Mouse (Mus musculus) heart, postnatal 14 days (tissue): Measurements from ENCODE around the gene Cdk11b. TPM values are rescaled to one million over a fixed set of nuclear protein-coding genes. Genes with fewer than 3 reads are reported as not detected.

Source experiments
- DNase-seq, 2 experiments: peaks; one replicate each; pipeline ENCODE4 v3.0.0; 2021 to 2022
- intact Hi-C: fragments of 180-260 bp; cut with DNase I; formaldehyde crosslinking; loops from one replicate; pipeline ENCODE4 v1.15.1; 2025
- long read RNA-seq, 2 experiments: library from polyadenylated mRNA; stranded (forward); transcript quantifications; one replicate each; pipeline ENCODE4 v2.0.0; 2021
- total RNA-seq, 2 experiments: library from RNA; stranded (reverse); gene quantifications; 2 replicates each; pipeline ENCODE4 v1.2.3; 2021

The Cdk11b gene
- 10 to 100 TPM; 25.8 to 28.9 TPM for total RNA-seq
- long read RNA-seq, experiment 1, transcript Cdk11b-201 (20 exons, 2,595 nt), result major isoform, 24 of 57 reads
- long read RNA-seq, experiment 1, partial matches to known transcripts, result 7 of 57 reads
- long read RNA-seq, experiment 1, other reads (novel, unspliced or antisense), result 22 of 57 reads
- long read RNA-seq, experiment 2, transcript Cdk11b-201 (20 exons, 2,595 nt), result major isoform, 18 of 50 reads
- long read RNA-seq, experiment 2, partial matches to known transcripts, result 8 of 50 reads
- long read RNA-seq, experiment 2, other reads (novel, unspliced or antisense), result 20 of 50 reads

DNA sequence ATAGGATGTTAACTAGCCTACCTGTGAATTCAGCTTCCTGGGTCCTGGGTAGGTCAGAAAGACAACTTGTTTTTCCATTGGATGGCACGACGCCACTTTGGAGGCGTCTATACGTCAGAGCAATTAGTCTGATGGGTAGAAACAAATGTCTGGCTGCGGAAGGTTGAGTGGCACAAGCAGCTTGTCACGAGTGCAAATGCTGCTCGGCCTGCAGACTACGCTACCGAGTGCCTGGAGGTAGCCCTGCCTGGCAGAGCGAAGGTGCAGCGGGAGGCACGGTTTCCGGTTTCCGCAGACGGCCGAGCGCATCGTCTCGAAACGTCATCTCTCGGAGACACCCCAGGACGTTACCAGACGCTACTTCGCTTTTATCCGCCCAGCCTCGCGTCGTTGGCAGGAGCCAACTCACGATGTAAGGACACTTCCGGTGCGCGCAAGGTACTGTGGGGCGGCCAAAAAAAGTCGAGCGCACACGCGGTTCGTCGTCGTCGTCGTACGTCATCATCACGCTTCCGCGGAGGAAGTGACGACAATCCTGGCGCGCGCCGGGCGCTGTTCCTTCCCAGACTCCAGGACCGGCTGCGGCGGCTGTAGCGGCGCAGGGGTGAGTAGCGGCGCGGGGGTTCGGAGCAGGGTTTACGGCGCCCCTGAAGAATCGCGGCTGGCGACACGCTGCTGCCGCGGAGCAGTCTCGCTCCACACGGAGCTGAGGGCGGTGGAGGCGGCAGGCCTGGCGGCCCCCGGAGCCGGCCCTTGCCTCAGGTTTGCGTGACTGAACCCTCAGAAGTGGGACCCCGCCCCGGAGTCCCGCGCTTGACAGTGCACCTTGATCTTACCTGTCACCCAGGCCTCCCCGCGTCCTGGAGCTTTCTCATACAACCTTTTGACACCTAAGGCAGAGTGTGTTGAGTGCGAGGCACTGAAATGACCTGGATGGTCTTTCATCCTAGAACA, at the start of gene Cdk11b:
Cdk11b (plus strand) TSS at position 517 of the 954 bp plus-strand sequence.
- intact Hi-C loops, result loop anchor here (5.0 kb wide), 1 partner anchor 43 kb away; the partner anchor contains the start of gene Mib2
- DNase-seq, result peak; percentile 94 to 97

- intact Hi-C loops, result no loop called here
These were observed 49.7 kb upstream of the Cdk11b start for GRCm38 (mm10) chr4:155574931-155575330.

GRCm38 (mm10) chr4:155575521-155575920, 49.1 kb upstream of the Cdk11b start:
- DNase-seq, result no peak
- intact Hi-C loops, result no loop called here

More at GRCm38 (mm10) chr4:155574931-155575330, 49.7 kb upstream of the Cdk11b start:
- DNase-seq, result no peak

DNA sequence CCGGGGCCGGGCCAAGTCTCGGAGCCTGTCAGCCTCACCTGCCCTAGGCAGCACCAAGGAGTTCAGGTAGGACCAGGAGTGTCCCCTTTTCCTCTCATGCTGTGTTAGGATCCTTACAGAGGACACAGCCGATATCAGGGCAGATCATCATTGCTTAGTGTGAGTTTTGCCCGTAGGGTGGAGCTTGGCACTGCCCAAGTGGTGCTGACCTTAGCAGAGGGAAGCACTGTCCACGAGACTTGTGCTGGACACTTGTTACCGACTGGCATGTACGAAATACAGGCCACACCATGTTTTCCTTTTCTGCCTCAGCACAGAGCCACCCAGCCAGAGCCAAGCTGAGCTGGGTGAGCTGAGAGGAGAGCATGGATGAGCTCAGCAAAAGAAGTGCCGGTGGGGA, 47.5 kb upstream of the Cdk11b start:
- intact Hi-C loops, result no loop called here
- DNase-seq, result no peak

GRCm38 (mm10) chr4:155577741-155578140, 46.9 kb upstream of the Cdk11b start:
- intact Hi-C loops, result no loop called here
- DNase-seq, result no peak

GRCm38 (mm10) chr4:155578336-155579125, 46.1 kb upstream of the Cdk11b start:
- intact Hi-C loops, result no loop called here
- peak; percentile 65 to 66 for DNase-seq

DNA sequence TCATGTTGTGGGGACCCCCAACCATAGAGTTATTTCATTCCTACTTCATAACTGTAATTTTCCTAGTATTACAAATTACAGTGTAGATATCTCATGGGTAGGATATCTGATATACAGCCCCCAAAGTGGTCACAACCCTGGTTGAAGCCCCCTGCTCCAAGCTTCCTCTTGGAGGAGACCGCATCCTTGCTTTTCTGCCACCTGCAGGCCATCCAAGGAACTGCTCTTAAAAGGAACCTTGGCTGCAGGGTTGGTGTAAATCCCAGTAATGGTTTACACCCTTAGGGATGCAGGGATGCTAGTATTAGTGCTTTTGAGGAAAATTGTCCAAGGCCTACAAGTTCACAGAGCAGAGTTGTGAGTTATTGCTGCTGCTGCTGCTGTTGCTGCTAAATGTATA, 44.2 kb upstream of the Cdk11b start:
- peak; percentile 60 to 80 for DNase-seq
- intact Hi-C loops, result loop anchor here (1.0 kb wide), 1 partner anchor 99 kb away; no protein-coding TSS in a partner anchor

DNA sequence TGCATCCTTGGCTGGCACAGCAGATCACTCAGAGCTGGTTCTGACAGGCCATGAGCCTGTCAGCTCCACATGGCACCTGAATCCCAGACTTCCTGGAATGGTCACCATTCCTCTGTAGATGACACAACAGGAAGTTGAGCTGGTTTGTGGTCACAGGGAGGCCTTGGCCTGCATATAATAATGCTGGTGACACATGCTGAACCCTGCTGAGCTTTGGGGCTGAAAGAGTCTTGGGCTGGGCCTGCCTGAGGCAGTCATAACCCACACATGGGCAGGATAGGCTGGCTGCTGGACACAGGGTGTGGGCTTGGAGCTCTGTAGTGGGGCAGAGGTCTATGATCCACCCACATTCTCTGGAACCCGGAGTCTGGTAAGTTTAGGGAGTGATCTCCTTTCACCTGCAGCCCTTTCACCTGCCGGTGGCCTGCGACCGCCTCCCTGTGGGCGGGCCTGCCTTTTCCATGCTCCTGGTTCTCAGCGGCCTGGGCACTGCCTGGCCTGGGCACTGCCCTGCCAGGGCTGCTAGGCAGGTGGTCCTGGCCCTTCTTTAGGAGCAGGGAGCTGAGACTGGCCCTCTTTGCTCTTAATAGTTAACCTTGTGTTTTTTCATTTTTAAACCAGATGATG, 42.3 kb upstream of the Cdk11b start:
- no peak for DNase-seq
- intact Hi-C loops, result no loop called here

GRCm38 (mm10) chr4:155589356-155589755, 35.3 kb upstream of the Cdk11b start:
- intact Hi-C loops, result no loop called here
- no peak for DNase-seq

- DNase-seq, result no peak
- intact Hi-C loops, result no loop called here
These were observed 33.5 kb upstream of the Cdk11b start for GRCm38 (mm10) chr4:155591012-155591719.

DNA sequence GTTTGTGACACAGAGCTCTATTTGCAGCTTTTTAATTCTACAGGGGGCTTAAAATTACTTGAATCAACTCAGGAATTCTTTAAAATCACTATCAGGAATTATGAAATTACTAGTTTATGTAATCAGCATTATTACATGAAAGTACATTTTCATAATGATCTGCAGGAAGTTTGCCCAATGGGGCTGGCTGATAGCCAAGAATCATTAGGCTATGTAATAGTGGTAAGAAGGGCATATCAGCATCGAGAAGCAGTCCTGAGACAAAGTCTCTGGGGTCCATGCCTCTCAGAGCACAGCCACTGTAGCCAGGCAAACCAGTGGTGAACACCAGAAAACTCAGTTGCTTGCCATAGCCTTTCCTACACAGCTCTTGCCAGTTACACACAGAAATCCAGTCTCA, 30.9 kb upstream of the Cdk11b start:
- intact Hi-C loops, result no loop called here
- DNase-seq, result no peak

DNA sequence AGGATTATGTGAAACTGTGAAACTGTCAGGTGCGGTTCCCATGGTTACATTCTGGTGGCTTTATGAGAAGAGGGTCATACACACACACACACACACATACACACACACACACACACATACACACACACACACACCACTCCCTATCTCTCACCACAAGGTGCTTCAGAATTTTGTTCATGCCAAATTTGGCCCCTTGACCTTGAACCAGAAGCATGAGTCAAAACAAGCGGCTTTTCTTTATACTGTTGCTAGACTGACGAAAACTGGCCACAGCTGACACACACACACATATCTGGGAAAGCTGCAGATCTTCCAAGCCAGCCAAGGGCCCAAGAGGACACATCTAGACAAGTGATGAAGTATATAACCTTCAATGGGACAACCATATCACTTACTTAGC, 28.9 kb upstream of the Cdk11b start:
- no peak for DNase-seq
- intact Hi-C loops, result no loop called here

- DNase-seq, result no peak
- intact Hi-C loops, result no loop called here
These were observed 28.0 kb upstream of the Cdk11b start for GRCm38 (mm10) chr4:155596606-155597005.

GRCm38 (mm10) chr4:155598536-155598935, 26.1 kb upstream of the Cdk11b start:
- intact Hi-C loops, result no loop called here
- DNase-seq, result no peak

- intact Hi-C loops, result no loop called here
- DNase-seq, result no peak
These were observed 24.5 kb upstream of the Cdk11b start for GRCm38 (mm10) chr4:155599901-155600825.

DNA sequence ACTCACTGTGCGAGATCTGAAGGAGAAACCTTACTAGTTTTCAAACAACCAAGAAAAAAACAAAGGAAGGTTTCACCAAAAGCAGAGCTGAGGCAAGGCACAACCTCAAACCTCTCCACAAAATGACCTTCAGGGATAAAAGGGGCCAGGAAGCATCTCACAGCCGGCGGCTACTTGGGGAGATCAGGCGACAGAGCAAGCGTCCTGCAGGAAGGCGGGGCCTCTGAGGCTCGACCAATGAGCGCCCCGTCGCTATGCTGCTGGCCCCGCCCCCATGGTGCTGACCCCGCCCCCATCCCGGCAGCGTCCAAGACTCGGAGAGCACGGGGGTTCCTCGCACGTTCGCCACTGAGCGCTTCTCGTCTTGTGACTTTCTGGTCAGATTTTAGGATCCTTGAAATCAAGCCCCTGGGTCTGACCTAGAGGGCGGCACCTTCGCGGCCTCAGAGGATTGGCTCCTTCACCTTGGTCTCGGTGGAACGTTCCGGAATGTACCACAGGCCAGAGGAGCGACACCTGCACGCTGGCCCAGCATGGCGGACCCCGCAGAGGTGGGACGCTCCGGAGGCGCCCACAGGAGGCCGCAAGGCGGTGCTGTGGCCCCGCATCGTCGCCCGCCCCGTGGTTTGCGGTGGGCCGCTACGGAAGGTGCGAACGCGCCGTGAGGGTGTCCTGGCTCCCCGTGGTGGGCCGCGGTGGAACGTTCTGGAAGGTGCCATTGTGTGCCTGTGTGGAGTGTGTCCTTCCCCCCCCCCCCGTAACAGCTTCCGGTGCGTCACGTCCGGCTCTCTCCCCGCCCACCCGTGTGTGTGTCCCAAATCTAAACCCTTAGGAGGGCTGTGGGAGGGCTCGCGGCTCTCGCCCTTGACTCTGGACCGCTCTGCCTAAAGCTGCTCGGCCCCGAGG, 23.3 kb upstream of the Cdk11b start, which contains the start of gene Slc35e2:
Slc35e2 (plus strand) TSS at position 326 of the 906 bp plus-strand sequence.
- intact Hi-C loops, result no loop called here
- peak; percentile 93 to 94 for DNase-seq

DNA sequence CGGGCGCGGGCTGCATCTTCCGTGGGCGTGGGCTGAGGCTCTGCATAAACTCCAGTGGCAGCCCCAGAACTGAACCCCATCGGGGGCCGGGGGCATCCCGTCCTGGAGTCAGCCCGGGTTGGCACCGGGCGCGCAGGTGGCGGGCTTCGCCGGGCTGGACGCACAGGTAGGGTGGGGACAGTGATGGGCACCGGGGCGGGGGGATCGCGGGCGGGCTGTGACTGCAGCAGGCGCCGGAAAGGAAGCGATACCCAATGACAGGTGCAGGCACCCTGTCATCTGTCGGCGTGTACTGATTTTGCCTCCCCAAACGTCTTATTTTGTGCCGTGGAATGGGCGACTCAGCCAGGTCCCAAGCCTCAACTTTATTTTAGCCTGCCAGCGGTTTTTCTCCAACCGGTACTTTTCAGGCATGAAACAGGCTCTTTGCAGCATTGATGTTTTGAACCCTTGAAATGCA, 22.6 kb upstream of the Cdk11b start:
- DNase-seq, result no peak
- intact Hi-C loops, result no loop called here
